Mouse (Mus musculus) left cerebral cortex, postnatal 14 days (tissue): ENCODE results near the gene Mrpl30. TPM values are rescaled to one million over a fixed set of nuclear protein-coding genes. Genes with fewer than 3 reads are reported as not detected.

Experiments
- DNase-seq, 2 experiments: peaks; one replicate each; pipeline ENCODE4 v3.0.0; 2021 to 2022; ENCODE audit warnings: low spot score in 2 of 2, mixed read lengths in 1 of 2
- intact Hi-C: fragments of 180-260 bp; cut with DNase I; formaldehyde crosslinking; loops from one replicate; pipeline ENCODE4 v1.15.1; 2025
- total RNA-seq, 2 experiments: library from RNA; stranded (reverse); gene quantifications; 2 replicates each; pipeline ENCODE4 v1.2.3; 2021

Gene Mrpl30
- total RNA-seq, 2 experiments from 2014 or later = 142 to 149 TPM

DNA sequence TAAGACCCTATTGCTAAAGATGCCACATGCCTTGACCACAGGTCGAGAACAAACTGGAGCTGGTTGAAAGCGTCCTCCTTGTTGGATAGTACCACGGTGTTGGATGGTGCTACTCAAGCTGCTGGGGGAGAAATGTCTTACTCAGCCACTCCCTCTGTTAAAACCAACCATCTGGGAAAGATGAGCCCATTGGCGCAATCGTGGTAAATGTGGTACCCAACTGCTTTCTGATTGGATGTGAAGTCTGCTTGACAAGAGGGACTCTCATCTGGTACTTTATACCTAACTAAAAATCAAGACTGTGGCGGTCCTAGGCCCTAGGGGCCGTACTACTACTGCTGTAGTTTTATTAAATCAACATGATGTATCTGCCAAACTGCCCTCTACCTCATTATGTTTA is 1.1 kb upstream of the Mrpl30 start:
- intact Hi-C loops = no loop called here
- no peak for DNase-seq

GRCm38 (mm10) chr1:37891400-37891799 is 1.1 kb downstream of the Mrpl30 start:
- DNase-seq = no peak
- intact Hi-C loops = loop anchor here (5.0 kb wide), 1 partner anchor 106 kb away; the partner anchor contains the start of genes Eif5b and Txndc9

GRCm38 (mm10) chr1:37894606-37895005 is 4.3 kb downstream of the Mrpl30 start:
- intact Hi-C loops = loop anchor here (5.0 kb wide), 1 partner anchor 103 kb away; the partner anchor contains the start of genes Eif5b and Txndc9
- DNase-seq = no peak

GRCm38 (mm10) chr1:37899816-37900215 is 9.5 kb downstream of the Mrpl30 start:
- intact Hi-C loops = loop anchor here (5.0 kb wide), 1 partner anchor 87 kb away; no protein-coding TSS in a partner anchor
- no peak for DNase-seq

DNA sequence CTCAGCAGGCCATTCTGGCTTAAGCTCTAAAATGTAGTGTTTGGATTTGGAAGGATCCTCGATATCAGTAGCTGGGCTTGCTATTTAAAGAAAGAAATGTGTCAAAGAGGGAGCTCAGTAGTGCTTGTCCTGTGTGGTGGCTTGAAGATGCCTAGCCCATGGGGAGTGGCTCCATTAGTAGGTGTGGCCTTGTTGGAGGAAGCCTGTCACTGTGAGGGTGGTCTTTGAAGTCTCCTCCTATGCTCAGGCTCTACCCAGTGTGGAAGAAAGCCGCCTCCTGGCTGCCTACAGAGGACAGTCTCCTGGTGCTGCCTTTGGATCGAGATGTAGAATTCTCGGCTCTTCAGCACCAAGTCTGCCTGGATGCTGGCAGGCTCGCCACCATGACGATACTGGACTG is 10.0 kb downstream of the Mrpl30 start:
- intact Hi-C loops = loop anchor here (5.0 kb wide), 1 partner anchor 87 kb away; no protein-coding TSS in a partner anchor

DNA sequence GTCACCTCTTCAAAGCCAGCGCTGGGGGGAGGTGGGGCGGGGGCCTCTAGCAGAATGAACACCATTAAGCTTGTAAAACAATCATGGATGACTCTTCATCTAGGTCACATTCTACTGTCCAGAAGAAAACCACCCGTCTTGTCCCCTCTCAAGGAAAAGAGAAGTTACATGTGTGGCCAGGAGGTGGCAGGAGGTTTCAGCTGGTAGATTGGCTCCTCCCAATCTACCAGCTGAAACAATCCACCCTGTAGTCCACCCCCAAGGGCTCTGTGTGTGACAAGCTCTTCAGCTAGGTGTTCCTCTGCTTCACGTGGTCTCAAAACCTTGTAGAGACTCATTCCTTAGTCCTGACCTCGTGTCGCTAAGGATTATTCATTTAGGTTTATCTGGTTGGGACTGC is 12.9 kb downstream of the Mrpl30 start:
- DNase-seq = peak; percentile 26 to 41
- intact Hi-C loops = loop anchor here (5.0 kb wide), 1 partner anchor 84 kb away; no protein-coding TSS in a partner anchor

More for the DNA sequence above, 10.0 kb downstream of the Mrpl30 start:
- DNase-seq = no peak

DNA sequence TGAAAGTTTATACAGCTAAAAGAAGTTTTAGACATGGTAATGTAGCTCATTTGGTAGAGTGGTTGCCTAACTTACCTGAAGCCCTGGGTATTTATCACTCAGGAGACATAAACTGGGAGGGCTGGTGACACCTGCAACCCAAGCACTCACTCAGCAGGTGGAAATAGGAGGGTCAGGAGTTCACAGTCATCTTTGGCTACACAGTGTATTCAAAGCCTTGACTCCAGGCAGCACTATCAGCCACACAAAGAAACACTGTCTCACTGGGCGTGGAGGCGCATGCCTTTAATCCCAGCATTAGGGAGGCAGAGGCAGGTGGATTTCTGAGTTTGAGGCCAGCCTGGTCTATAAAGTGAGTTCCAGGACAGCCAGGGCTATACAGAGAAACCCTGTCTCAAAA is 22.5 kb downstream of the Mrpl30 start:
- no peak for DNase-seq
- intact Hi-C loops = no loop called here

- no peak for DNase-seq
- intact Hi-C loops = no loop called here
Measured at GRCm38 (mm10) chr1:37916393-37916792, 26.1 kb downstream of the Mrpl30 start, which contains the start of gene Lyg2. Gene Lyg2, minus strand, starts transcription at chr1:37916493.

DNA sequence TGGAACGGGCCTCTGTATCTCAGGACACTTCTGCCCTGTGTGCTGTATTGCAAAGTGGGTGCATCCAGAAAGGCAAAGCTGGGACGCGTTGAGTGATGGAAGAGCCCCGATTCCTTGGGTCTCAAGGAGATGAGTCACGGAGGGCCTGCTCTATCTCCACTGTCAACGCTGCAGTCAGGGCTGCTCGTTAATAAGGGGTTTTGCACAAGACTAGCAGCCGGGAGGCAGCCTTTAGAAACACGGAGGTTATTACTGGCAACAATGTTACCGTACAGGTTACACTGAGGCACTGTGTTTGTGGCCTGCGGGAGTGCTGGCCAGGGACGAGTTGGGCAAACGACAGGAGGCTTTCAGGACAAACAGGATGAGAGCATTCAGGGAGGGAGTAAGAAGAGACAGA is 27.4 kb downstream of the Mrpl30 start:
- no peak for DNase-seq
- intact Hi-C loops = no loop called here

- intact Hi-C loops = no loop called here
- DNase-seq = no peak
Measured at GRCm38 (mm10) chr1:37918096-37918495, 27.8 kb downstream of the Mrpl30 start.

DNA sequence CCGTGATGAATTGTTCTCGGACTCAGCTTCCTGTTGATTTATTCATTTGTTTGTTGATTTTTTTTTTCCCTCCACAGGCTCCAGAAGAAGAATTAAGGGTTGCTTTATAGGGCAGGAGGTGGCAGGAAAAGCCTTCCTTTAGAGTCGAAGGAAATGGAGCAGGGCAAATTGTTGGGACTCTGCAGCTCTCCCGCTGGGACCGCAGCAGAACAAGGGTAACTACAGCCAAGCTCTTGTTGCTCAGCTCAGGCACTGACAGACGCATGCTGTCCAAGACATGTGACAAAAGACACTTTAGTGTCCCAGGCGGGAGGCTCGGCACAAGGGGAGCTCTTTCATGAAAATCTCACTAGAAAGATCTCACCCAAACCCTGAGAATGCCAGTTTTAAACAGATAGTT is 32.3 kb downstream of the Mrpl30 start:
- intact Hi-C loops = no loop called here
- peak in 1 of 2 experiments; percentile 22 for DNase-seq

DNA sequence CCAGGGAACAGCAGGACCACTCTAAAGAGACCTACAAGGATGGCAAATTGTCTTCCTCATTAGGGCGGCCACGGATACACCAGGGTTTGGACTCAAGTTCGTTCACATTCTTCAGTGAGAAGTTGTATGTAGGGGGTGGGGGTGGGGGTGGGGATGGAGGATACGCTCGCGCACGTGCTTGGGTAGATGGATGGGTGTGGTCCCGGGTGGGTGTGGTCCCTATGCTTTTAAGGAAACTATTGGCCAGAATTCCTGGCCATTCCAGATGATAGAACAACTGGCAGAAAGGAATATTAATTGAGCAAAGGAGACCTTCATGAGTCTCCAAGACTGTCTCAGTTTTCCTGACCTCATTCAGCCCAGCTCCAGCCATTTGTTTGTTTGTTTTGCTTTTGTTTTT is 35.7 kb downstream of the Mrpl30 start:
- intact Hi-C loops = no loop called here
- no peak for DNase-seq

- DNase-seq = peak in 1 of 2 experiments; percentile 8
Measured at GRCm38 (mm10) chr1:37931806-37932205, 41.5 kb downstream of the Mrpl30 start.

More at GRCm38 (mm10) chr1:37931806-37932205, 41.5 kb downstream of the Mrpl30 start:
- intact Hi-C loops = loop anchor here (5.0 kb wide), 1 partner anchor 35 kb away; no protein-coding TSS in a partner anchor

Other genes starting within 250 kb of the Mrpl30 start
- 100 to 1,000 TPM; 177 to 178 TPM for gene 2010300C02Rik, start 170.4 kb upstream of the Mrpl30 start, total RNA-seq
- gene Tsga10, start 24.0 kb upstream of the Mrpl30 start, total RNA-seq = 10 to 100 TPM; 16.7 to 17.3 TPM
- gene Lipt1, start 18.7 kb upstream of the Mrpl30 start, total RNA-seq = 1 to 10 TPM; 7.6 to 7.7 TPM
- gene Mitd1, start 66 bp upstream of the Mrpl30 start, total RNA-seq = 10 to 100 TPM in 1 of 2 experiments, 1 to 10 TPM in 1; 8.3 to 11.4 TPM
- under 1 TPM in 1 of 2 experiments, not detected in 1; 0.13 TPM for gene Lyg2, start 26.0 kb downstream of the Mrpl30 start, total RNA-seq
- not detected for gene Lyg1, start 67.3 kb downstream of the Mrpl30 start, total RNA-seq
- 10 to 100 TPM; 54.8 to 59.9 TPM for gene Txndc9, start 107.4 kb downstream of the Mrpl30 start, total RNA-seq
- 10 to 100 TPM; 34.6 to 34.7 TPM for gene Eif5b, start 107.5 kb downstream of the Mrpl30 start, total RNA-seq
- gene Rev1, start 239.3 kb downstream of the Mrpl30 start, total RNA-seq = 10 to 100 TPM; 31.5 to 38.3 TPM